Mouse (Mus musculus) forebrain, postnatal 0 days (tissue): ENCODE data around the gene Fam71e1. TPM values are rescaled to one million over a fixed set of nuclear protein-coding genes. Genes with fewer than 3 reads are reported as not detected.

ENCODE experiments used
- ATAC-seq: fragments of 200-750 bp; cut with Nextera tagmentation; 2 replicates; pipeline ENCODE4 v1.8.0; 2017; ENCODE audit warnings: mild to moderate bottlenecking, moderate library complexity
- DNase-seq: peaks from one replicate; pipeline ENCODE4 v3.0.0-alpha.2; 2015
- H3K27ac ChIP-seq: fragments of 300-500 bp; sonication (generic); 2 replicates; pipeline ENCODE4 v1.5.1; 2014; ENCODE audit warnings: low read depth, mild to moderate bottlenecking, antibody characterized with exemption, low read length, moderate library complexity, mixed read lengths
- H3K27me3 ChIP-seq: fragments of 300-500 bp; sonication (generic); 2 replicates; pipeline ENCODE4 v1.6.1; 2014; ENCODE audit warnings: mild to moderate bottlenecking, low read length, mixed read lengths; ENCODE audit not compliant: insufficient read depth
- H3K36me3 ChIP-seq: fragments of 300-500 bp; sonication (generic); 2 replicates; pipeline ENCODE4 v1.6.1; 2014; ENCODE audit warnings: mild to moderate bottlenecking, moderate library complexity; ENCODE audit not compliant: insufficient read depth
- H3K4me1 ChIP-seq: fragments of 300-500 bp; sonication (generic); 2 replicates; pipeline ENCODE4 v1.6.1; 2014; ENCODE audit warnings: antibody characterized with exemption; ENCODE audit not compliant: insufficient read depth
- H3K4me2 ChIP-seq: fragments of 300-500 bp; sonication (generic); 2 replicates; pipeline ENCODE4 v1.6.1; 2014; ENCODE audit warnings: low read depth, mild to moderate bottlenecking, moderate library complexity
- H3K4me3 ChIP-seq: fragments of 300-500 bp; sonication (generic); 2 replicates; pipeline ENCODE4 v1.5.1; 2014; ENCODE audit warnings: low read depth, low read length, mixed read lengths
- H3K9ac ChIP-seq: fragments of 300-500 bp; sonication (generic); 2 replicates; pipeline ENCODE4 v1.6.1; 2014; ENCODE audit warnings: mild to moderate bottlenecking
- H3K9me3 ChIP-seq: fragments of 300-500 bp; sonication (generic); 2 replicates; pipeline ENCODE4 v1.6.1; 2016; ENCODE audit warnings: low read length
- CTCF ChIP-seq: sonication (generic); IDR thresholded peaks from 2 replicates; pipeline ENCODE4 v1.5.1; 2016; ENCODE audit warnings: antibody characterized with exemption, control low read depth, low read depth
- WGBS: fragments of 180-500 bp; shearing (Covaris S2); extraction: QIAGEN DNeasy Blood & Tissue Kit; methylation state at CpG from one replicate; pipeline ENCODE4 v1.1.7; 2014; 5-methylcytosine and 5-hydroxymethylcytosine counted together
- polyA plus RNA-seq: library from polyadenylated mRNA; unstranded; fragments of >200 nt; fragmentation: Nextera tagmentation; extraction: Ambion mirVana; gene quantifications from 2 replicates; pipeline ENCODE4 v1.2.1, GENCODE M21; 2015
- total RNA-seq: library from RNA; depleted of rRNA; stranded (reverse); fragments of >200 nt; gene quantifications from 2 replicates; pipeline ENCODE4 v1.2.3, GENCODE M21; 2014

The Fam71e1 gene
- total and polyA plus RNA-seq, 2 experiments from 2014 or later, result 21.1 to 27.2 TPM

DNA sequence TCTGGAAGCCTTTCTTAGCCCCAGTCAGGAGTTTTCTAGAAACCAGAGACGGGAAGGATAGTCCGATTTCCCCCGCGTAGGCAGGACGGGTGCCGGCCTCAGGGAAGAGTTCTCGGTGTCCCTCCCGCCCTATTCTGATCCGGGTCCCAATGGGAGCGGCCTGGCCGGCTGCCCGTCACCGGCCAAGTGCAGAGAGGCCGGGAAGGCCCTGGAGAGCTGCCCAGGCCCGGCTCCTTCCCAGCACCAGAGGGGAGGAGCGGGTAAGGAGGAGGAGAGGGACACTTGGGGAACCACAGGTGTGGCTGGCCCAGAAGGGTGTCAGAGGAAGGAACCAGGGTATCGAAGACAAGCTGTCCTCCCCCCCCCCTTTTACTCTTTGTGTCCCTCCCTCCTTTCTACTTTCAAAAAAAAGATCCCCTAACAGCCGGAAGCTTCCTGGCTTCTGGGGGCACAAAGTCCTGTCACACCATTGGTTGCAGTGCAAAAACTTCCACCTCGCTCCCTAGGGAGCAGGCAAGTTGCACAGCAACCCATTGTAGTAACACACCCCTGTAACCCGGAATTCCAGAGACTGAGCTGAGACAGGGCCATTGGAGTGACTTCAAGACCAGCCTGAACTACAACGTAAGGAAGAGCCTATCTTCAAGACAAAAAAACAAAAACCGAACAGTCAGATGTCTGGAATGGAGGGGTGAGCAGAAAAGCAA lies 28.9 kb downstream of the Fam71e1 start:
- no peak for TF ChIP-seq CTCF
- ATAC-seq, result no peak
- Histone ChIP-seq H3K4me1 (0 out of 2 replicates have a peak, but pooled peaks cover 3% of the 10 kb centered on the region), H3K9ac (no peak overlapping the region), H3K27me3 (no peaks in the 10 kb centered on the region), H3K27ac (no peak overlapping the region), H3K9me3 (no peaks in the 10 kb centered on the region), H3K4me3 (0 out of 2 replicates have a peak overlapping the region, but pooled peaks have one; percentile 3), H3K4me2 (peak overlapping the region; percentile 26), H3K36me3 (no peaks in the 10 kb centered on the region)
- peak; percentile 26 for DNase-seq
- WGBS, result 13% methylated on average over 22 of the region's 22 CpGs

DNA sequence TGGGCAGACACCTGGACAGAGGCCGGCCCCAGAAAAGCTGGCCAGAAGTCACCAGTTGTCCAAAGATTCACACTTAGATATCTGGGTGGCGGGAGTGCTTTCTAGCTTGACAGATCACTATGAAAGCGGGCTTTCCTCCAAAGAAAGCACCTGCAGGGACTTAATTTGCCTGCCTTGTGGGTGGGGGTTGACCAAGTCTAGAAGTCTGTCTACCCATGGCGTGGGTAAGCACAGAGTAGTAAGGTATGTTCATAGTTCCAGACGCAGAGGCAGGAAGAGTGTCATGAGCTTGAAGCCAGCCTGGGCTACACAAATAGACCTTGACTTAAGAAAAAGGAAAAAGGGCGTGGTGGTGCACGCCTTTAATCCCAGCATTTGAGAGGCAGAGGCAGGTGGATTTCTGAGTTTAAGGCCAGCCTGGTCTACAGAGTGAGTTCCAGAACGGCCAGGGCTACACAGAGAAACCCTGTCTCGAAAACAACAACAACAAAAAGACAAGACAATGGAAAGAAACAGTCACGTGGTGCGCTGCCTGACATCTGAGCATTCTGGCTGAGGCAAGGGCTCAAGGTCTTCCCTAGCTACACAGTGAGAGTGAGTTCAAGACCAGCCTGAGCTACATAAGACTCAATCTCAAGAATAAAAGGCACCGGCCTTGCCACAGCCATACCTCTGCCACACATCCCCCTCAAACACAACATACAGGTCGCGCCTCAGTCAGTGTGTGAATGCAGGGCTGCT lies 30.2 kb downstream of the Fam71e1 start:
- H3K27me3 ChIP-seq, result no peaks in the 10 kb centered on the region
- H3K4me3 ChIP-seq, result no peak overlapping the region
- no peak for TF ChIP-seq CTCF
- H3K9me3 ChIP-seq, result no peaks in the 10 kb centered on the region
- H3K4me1 ChIP-seq, result 0 out of 2 replicates have a peak, but pooled peaks cover 3% of the 10 kb centered on the region
- no peaks in the 10 kb centered on the region for H3K36me3 ChIP-seq
- ATAC-seq (no peak), DNase-seq (no peak)
- H3K4me2 ChIP-seq, result no peak overlapping the region
- H3K27ac ChIP-seq, result no peak overlapping the region
- WGBS, result 90% methylated on average over 14 of the region's 14 CpGs
- H3K9ac ChIP-seq, result no peak overlapping the region

DNA sequence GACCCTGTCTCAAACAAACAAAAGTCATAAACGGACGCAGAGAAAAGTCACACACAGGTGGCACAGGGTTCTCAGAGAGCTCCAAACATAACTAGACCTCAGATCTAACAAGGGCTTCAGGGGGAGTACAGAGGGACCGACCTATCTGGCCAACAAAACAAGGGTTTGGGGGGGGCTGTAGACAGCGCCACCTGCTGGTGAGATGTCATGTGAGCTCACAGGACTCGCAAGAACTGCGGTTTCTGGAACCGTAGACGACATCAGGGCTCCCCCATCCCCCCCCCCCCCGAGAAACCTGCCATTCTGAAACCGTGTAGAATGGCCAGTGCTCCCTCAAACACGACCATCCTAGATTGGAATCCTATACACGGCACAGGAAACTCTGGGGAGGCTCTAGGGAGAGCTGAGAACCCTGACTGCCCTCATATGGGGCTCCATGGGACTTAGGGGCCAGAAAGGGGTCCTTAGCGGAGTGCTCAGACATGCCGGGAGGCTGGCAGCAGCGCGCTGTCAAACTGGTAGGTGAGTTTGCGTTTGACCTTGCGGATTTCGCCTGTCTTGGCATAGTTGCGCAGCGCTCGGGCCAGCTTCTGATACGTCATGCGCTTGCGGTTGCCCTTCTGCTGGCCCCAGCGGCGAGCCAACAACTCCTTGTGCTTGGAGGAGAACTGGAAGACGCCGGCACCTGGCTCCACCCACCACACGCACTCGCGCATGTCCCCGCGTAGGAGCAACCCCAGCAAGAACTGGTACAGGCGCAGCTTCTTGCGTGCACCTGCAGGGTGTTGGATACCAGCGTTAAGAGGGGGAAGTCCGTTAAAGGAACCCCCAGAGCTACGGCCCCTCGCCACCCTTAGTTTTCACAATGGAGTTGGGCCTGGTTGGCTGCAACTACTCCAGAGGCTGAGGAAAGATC lies 31.4 kb downstream of the Fam71e1 start:
- H3K36me3 ChIP-seq, result no peaks in the 10 kb centered on the region
- peak; percentile 69 for ATAC-seq
- no peaks in the 10 kb centered on the region for H3K27me3 ChIP-seq
- WGBS, result 4% methylated on average over 40 of the region's 40 CpGs
- H3K9me3 ChIP-seq, result no peaks in the 10 kb centered on the region
- H3K27ac ChIP-seq, result no peak overlapping the region
- H3K4me3 ChIP-seq, result peak overlapping the region; percentile 36
- H3K9ac ChIP-seq, result peak overlapping the region; percentile 52
- peak; percentile 80 for DNase-seq
- peak; percentile 86 for TF ChIP-seq CTCF
- peak overlapping the region; percentile 80 for H3K4me2 ChIP-seq
- 0 out of 2 replicates have a peak, but pooled peaks cover 3% of the 10 kb centered on the region for H3K4me1 ChIP-seq

DNA sequence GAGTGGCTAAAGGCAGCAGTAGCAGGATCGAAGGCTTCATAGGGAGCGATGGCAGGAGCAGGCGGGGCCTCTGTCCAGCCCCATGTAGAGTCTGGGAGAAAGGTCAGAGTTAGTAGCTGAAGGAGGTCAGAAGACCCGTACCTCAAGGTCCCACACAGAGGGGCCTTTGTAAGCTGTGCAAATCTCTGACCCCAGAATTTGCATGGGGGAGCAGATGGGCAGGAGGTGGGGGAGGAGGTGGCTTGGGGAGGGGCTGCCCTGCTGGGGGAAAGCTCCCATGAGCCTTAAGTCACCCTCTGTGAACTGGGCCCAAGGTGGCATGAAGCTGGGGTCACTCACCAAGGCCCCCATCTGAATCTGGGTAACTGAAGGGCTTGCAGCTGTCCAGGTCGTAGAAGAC lies 33.1 kb downstream of the Fam71e1 start:
- H3K36me3 ChIP-seq, result no peaks in the 10 kb centered on the region
- H3K9ac ChIP-seq, result no peak overlapping the region
- H3K27ac ChIP-seq, result no peak overlapping the region
- ATAC-seq, result no peak
- no peaks in the 10 kb centered on the region for H3K27me3 ChIP-seq
- 61% methylated on average over 5 of the region's 5 CpGs for WGBS
- H3K4me1 ChIP-seq, result 0 out of 2 replicates have a peak, but pooled peaks cover 3% of the 10 kb centered on the region
- H3K9me3 ChIP-seq, result no peaks in the 10 kb centered on the region
- no peak overlapping the region for H3K4me2 ChIP-seq
- no peak overlapping the region for H3K4me3 ChIP-seq
- no peak for TF ChIP-seq CTCF
- no peak for DNase-seq

DNA sequence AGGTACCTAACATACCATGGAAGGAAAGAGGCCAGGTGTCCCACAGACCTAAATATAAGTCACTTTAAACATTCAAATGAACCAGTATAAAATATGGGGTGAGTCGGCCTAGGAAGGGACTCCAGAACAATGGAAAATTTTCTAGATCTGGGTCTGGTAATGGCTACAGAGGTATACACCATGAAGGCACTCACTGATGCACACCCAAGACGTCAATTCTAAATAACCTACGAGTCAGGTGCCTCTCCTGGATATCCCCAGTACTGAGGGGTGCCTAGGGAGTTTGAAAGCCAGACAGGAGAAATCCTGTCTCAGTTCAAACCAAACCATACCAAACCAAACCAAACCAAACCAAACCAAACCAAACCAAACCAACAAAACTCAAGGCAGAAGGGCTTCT lies 34.1 kb downstream of the Fam71e1 start:
- no peaks in the 10 kb centered on the region for H3K9me3 ChIP-seq
- no peak for ATAC-seq

DNA sequence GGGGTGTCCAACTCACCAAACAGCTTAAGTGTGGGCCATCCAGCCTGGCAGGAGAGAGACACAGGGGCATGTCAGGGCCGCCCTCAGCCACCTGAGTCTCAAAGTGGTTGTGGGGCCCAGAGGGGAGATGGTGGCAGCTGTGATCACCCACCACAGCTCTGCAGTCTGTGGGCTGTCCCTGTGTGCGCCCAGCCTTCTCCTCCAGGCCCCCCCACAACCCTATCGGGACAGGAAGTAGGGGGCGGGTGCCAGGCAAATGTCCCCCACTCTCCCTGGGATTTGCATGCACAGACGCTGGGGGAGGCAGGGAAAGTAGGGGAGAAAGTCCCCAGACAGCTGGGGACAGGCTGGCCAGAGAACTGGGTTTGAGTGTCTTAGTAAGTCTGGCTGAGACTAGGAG lies 34.8 kb downstream of the Fam71e1 start:
- H3K4me3 ChIP-seq, result no peak overlapping the region
- WGBS, result 62% methylated on average over 5 of the region's 5 CpGs
- H3K27ac ChIP-seq, result no peak overlapping the region
- no peak for TF ChIP-seq CTCF
- 0 out of 2 replicates have a peak, but pooled peaks cover 3% of the 10 kb centered on the region for H3K4me1 ChIP-seq
- no peaks in the 10 kb centered on the region for H3K36me3 ChIP-seq
- DNase-seq, result no peak
- H3K9me3 ChIP-seq, result no peaks in the 10 kb centered on the region
- H3K4me2 ChIP-seq, result no peak overlapping the region
- ATAC-seq, result no peak
- no peaks in the 10 kb centered on the region for H3K27me3 ChIP-seq
- H3K9ac ChIP-seq, result no peak overlapping the region

More for the DNA sequence above, 34.1 kb downstream of the Fam71e1 start:
- Histone ChIP-seq H3K9ac (no peak overlapping the region), H3K27me3 (no peaks in the 10 kb centered on the region), H3K4me2 (no peak overlapping the region), H3K36me3 (no peaks in the 10 kb centered on the region), H3K4me3 (no peak overlapping the region), H3K27ac (no peak overlapping the region), H3K4me1 (0 out of 2 replicates have a peak, but pooled peaks cover 3% of the 10 kb centered on the region)
- no peak for TF ChIP-seq CTCF
- 82% methylated on average over 3 of the region's 3 CpGs for WGBS
- no peak for DNase-seq
